Mouse (Mus musculus): ENCODE data around the gene Kctd20.

- no peak for TF ChIP-seq POLR2A (IDR thresholded peaks at IDR 0.05; ENCODE audit: insufficient read depth, low read depth, low read length)
- peak; percentile 47 for TF ChIP-seq CTCF (IDR thresholded peaks at IDR 0.05)
- peak; percentile 28; the same call in 1 of the 2 replicates for TF ChIP-seq EP300 (IDR thresholded peaks at IDR 0.05; ENCODE audit: insufficient read depth, low read depth, low read length)
Observed at GRCm38 (mm10) chr17:29018292-29018984, 66.7 kb downstream of the Kctd20 start.
